Mouse (Mus musculus): ENCODE data around the gene Runx2. TPM values are rescaled to one million over a fixed set of nuclear protein-coding genes. Genes with fewer than 3 reads are reported as not detected.

Gene Runx2
- polyA plus RNA-seq, 1 experiment from 2014 or later: 1.4 TPM

DNA sequence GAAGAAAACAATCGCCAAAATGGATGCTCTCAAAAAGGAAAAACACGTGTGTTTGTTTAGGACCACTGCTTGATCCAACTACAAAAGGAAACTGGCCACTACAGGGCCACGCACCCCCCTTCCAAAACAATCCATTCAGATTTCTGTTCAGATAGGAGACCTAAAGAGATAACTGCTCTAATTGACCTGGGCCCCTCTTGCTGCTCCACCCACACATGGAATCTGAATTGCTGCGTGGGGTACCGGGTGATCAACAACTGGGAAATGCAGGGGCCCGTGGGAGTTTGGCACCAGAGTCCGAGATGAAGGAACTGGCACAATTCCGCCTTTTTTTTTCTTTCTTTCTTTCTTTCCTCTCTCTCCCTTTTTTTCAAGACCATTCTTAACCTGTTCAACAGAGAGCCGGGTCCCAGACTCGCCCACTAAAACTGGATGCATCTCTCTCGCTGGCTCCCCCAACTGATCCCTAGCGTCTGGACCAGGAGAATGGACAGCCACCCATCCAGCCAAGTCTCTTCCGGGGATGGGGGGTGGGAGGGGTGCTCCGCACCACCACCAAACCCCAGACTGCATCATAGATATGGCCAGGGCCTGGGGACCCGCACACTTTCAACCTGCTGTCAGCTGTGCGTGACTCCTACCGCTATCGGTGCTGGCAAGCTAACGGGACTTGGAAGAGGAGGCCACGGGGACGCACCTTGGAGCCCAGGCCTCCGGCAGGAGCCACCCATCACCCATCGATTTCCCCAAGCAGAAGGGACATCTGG lies 80.9 kb downstream of the Runx2 start:
- H3K4me2 ChIP-seq (ENCODE audit: low read depth): peak overlapping the region; percentile 93
- H3K27ac ChIP-seq (ENCODE audit: low read depth, low read length): no peak overlapping the region
- WGBS: under 1% methylated on average over 23 of the region's 23 CpGs
- peak overlapping the region; percentile 56 for H3K4me3 ChIP-seq (ENCODE audit: low read depth, low read length)
- no peak overlapping the region for H3K9ac ChIP-seq (ENCODE audit: low read length)
- DNase-seq (ENCODE audit: low spot score) (peak; percentile 38), ATAC-seq (ENCODE audit: insufficient read depth, low FRiP score, low TSS enrichment) (no peak)
- H3K36me3 ChIP-seq (ENCODE audit: control insufficient read depth, insufficient read depth, low read length): no peaks in the 10 kb centered on the region
- peaks cover 62% of the 10 kb centered on the region for H3K27me3 ChIP-seq (ENCODE audit: control insufficient read depth, insufficient read depth, low read length)
- H3K4me1 ChIP-seq (ENCODE audit: control insufficient read depth, insufficient read depth, low read length): peaks cover 12% of the 10 kb centered on the region
- H3K9me3 ChIP-seq (ENCODE audit: control insufficient read depth, low read length): no peaks in the 10 kb centered on the region

DNA sequence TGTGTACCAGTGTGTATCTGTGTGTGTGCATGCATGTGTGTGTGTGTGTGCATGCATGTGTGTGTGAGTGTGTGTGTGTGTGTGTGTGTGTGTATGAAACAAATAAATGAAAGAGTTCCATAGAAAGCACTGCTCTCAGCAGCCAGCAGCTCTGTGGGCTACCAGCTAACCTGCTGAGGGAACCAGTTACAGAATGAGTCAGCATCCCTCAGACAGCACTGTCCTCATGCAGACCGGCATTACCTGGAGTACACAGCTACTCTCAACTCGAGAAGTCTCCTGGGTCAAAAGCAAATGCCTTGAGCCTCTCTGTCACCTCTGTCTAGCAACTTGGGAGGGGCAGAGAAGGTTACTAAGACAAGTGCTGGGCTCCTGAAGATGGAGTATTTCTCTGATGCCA lies 86.1 kb downstream of the Runx2 start:
- no peak overlapping the region for H3K9ac ChIP-seq (ENCODE audit: low read length)
- ATAC-seq (ENCODE audit: insufficient read depth, low FRiP score, low TSS enrichment) (no peak), DNase-seq (ENCODE audit: low spot score) (no peak)
- H3K4me3 ChIP-seq (ENCODE audit: low read depth, low read length): no peak overlapping the region
- 0 out of 2 replicates have a peak, but pooled peaks cover under 1% of the 10 kb centered on the region for H3K4me1 ChIP-seq (ENCODE audit: control insufficient read depth, insufficient read depth, low read length)
- no peaks in the 10 kb centered on the region for H3K36me3 ChIP-seq (ENCODE audit: control insufficient read depth, insufficient read depth, low read length)
- no peak overlapping the region for H3K4me2 ChIP-seq (ENCODE audit: low read depth)
- H3K27ac ChIP-seq (ENCODE audit: low read depth, low read length): no peak overlapping the region
- WGBS: 57% methylated on average over 2 of the region's 2 CpGs
- H3K9me3 ChIP-seq (ENCODE audit: control insufficient read depth, low read length): no peaks in the 10 kb centered on the region
- H3K27me3 ChIP-seq (ENCODE audit: control insufficient read depth, insufficient read depth, low read length): peaks cover 13% of the 10 kb centered on the region

DNA sequence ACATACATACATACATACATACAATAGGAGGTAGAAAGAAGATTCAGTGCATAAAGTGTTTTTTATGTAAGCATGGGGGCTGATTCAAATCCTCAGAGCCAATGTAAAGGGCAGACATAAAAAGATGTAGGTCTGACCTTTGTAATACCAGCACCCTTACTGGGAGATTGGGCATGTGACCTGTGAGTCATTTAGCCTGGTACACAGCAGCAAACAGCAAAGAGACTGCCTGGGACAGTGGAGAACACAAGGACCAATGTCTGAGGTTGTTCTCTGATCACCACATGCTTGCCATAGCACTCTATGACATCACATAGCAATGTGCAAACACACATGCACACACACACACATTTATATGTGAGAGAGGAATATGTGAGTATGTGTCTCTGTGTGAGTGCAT lies 86.9 kb downstream of the Runx2 start:
- no peak overlapping the region for H3K9ac ChIP-seq (ENCODE audit: low read length)
- peaks cover 8% of the 10 kb centered on the region for H3K27me3 ChIP-seq (ENCODE audit: control insufficient read depth, insufficient read depth, low read length)
- H3K27ac ChIP-seq (ENCODE audit: low read depth, low read length): no peak overlapping the region
- H3K9me3 ChIP-seq (ENCODE audit: control insufficient read depth, low read length): no peaks in the 10 kb centered on the region
- no peak for DNase-seq (ENCODE audit: low spot score)
- ATAC-seq (ENCODE audit: insufficient read depth, low FRiP score, low TSS enrichment): no peak
- no peaks in the 10 kb centered on the region for H3K4me1 ChIP-seq (ENCODE audit: control insufficient read depth, insufficient read depth, low read length)
- no peaks in the 10 kb centered on the region for H3K36me3 ChIP-seq (ENCODE audit: control insufficient read depth, insufficient read depth, low read length)
- H3K4me3 ChIP-seq (ENCODE audit: low read depth, low read length): no peak overlapping the region
- H3K4me2 ChIP-seq (ENCODE audit: low read depth): no peak overlapping the region

DNA sequence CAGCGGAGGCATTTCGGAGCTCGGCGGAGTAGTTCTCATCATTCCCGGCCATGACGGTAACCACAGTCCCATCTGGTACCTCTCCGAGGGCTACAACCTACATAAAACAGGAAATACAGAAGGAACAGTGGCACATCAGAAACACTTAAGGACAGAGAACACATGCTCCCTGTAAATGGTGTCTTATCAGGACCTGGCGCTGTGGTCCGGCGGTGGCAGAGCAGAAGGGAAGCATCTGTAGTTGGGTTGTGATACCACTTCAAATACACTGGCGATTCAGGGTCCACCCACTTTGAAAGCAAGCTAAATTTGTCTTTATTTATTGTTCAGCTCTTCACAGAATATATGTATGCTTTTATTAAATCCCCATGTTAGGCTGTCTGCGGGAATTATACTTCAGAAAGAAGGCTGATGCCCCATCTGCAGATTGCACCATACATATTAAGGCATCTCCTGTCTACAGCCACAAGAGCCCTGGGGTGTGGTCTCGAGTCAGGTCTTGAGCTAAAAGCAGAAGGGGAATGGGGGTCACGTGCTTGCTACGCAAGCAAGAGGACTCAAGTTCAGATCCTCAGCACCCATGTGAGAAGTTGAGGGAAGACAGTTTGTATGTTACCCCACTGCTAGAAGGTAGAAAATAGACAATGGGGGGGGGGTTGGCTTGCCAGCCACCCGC lies 89.7 kb downstream of the Runx2 start:
- H3K4me1 ChIP-seq (ENCODE audit: control insufficient read depth, insufficient read depth, low read length): no peaks in the 10 kb centered on the region
- no peaks in the 10 kb centered on the region for H3K36me3 ChIP-seq (ENCODE audit: control insufficient read depth, insufficient read depth, low read length)
- no peak overlapping the region for H3K27ac ChIP-seq (ENCODE audit: low read depth, low read length)
- H3K9me3 ChIP-seq (ENCODE audit: control insufficient read depth, low read length): no peaks in the 10 kb centered on the region
- H3K4me3 ChIP-seq (ENCODE audit: low read depth, low read length): no peak overlapping the region
- 92% methylated on average over 16 of the region's 16 CpGs for WGBS
- H3K4me2 ChIP-seq (ENCODE audit: low read depth): no peak overlapping the region
- ATAC-seq (ENCODE audit: insufficient read depth, low FRiP score, low TSS enrichment): no peak
- no peak overlapping the region for H3K9ac ChIP-seq (ENCODE audit: low read length)
- H3K27me3 ChIP-seq (ENCODE audit: control insufficient read depth, insufficient read depth, low read length): no peaks in the 10 kb centered on the region
- no peak for DNase-seq (ENCODE audit: low spot score)

DNA sequence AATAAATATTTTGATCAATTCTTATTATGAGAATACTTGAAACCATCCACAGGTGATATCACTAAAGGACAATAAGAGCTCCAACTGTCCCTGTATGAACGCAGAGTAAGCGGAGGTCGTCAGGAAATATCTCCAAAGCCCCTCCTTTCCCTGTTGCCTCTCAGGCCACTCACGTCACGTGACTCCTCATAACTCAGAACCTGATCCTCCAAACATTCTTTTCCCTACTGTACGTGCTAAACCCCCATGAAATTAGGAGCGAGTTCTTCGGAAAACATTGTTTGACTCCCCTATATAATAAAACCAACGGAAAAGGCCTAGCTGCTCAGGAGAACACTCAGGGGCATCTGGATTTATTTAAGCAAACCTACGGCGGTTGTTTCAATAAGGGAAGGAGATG lies 90.3 kb downstream of the Runx2 start:
- no peak overlapping the region for H3K9ac ChIP-seq (ENCODE audit: low read length)
- no peak overlapping the region for H3K4me2 ChIP-seq (ENCODE audit: low read depth)
- no peak overlapping the region for H3K4me3 ChIP-seq (ENCODE audit: low read depth, low read length)
- H3K27me3 ChIP-seq (ENCODE audit: control insufficient read depth, insufficient read depth, low read length): no peaks in the 10 kb centered on the region
- WGBS: 86% methylated on average over 11 of the region's 11 CpGs
- no peaks in the 10 kb centered on the region for H3K9me3 ChIP-seq (ENCODE audit: control insufficient read depth, low read length)
- no peaks in the 10 kb centered on the region for H3K4me1 ChIP-seq (ENCODE audit: control insufficient read depth, insufficient read depth, low read length)
- no peak for DNase-seq (ENCODE audit: low spot score)
- no peaks in the 10 kb centered on the region for H3K36me3 ChIP-seq (ENCODE audit: control insufficient read depth, insufficient read depth, low read length)
- no peak overlapping the region for H3K27ac ChIP-seq (ENCODE audit: low read depth, low read length)
- ATAC-seq (ENCODE audit: insufficient read depth, low FRiP score, low TSS enrichment): no peak

DNA sequence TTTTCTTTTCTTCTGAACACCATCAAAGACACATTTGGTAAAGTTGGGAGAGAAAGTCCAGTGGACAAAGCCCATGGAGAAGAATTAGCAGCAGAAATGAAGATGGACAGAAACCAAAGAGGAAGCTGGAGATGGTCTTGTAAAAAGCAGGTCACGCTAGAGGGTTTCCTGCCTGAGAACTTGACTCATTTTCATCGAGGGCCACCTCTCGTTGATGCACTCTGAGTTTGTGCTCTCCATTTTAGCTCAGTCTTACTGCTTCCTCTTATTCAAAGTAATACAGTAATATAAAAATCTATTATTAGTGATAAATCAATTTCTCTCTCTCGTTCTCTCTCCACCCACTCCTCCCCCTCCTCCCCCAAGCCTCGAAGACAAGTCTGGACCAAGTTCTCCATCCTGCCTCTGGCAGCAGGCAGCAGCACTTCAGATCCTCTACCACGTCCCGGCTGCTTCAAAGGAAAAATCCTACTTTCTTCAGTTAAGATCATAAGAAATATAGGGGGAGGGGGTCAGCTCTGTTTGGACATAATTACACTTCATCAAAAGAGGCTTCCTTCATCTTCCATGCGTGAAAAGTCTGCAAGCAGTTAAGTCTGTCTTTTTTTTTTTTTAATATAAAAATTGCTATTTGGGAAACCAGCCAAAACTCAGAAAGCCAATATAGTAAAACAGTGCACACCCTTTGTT lies 92.3 kb downstream of the Runx2 start:
- no peak for DNase-seq (ENCODE audit: low spot score)
- ATAC-seq (ENCODE audit: insufficient read depth, low FRiP score, low TSS enrichment): no peak
- WGBS: 73% methylated on average over 8 of the region's 8 CpGs

DNA sequence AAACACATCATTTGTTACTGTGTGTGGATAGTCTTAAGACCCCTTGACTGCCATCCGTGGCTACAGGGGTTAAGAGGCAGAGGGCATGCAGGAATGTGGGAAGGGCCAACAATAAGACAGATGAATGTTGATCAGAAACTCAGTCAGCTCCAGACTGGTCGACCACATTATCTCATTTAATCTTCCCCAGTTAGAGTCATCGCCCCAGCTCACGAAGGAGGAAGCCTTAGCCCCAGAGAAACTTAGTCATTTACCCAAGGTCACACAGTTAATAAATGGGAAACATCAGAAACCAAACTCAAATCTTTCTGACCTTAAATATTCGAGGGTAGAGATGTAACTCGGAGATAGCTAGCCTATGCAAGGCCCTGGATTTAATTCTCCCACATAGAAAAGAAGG lies 96.0 kb downstream of the Runx2 start:
- Histone ChIP-seq H3K9me3 (ENCODE audit: control insufficient read depth, low read length) (no peaks in the 10 kb centered on the region), H3K27ac (ENCODE audit: low read depth, low read length) (no peak overlapping the region), H3K4me2 (ENCODE audit: low read depth) (no peak overlapping the region), H3K27me3 (ENCODE audit: control insufficient read depth, insufficient read depth, low read length) (no peaks in the 10 kb centered on the region), H3K36me3 (ENCODE audit: control insufficient read depth, insufficient read depth, low read length) (no peaks in the 10 kb centered on the region), H3K4me3 (ENCODE audit: low read depth, low read length) (no peak overlapping the region), H3K4me1 (ENCODE audit: control insufficient read depth, insufficient read depth, low read length) (peaks cover 7% of the 10 kb centered on the region; the same call in 1 of the 2 replicates), H3K9ac (ENCODE audit: low read length) (no peak overlapping the region)
- 79% methylated on average over 6 of the region's 6 CpGs for WGBS
- DNase-seq (ENCODE audit: low spot score): no peak
- no peak for ATAC-seq (ENCODE audit: insufficient read depth, low FRiP score, low TSS enrichment)

More for the DNA sequence above, 92.3 kb downstream of the Runx2 start:
- H3K9me3 ChIP-seq (ENCODE audit: control insufficient read depth, low read length): no peaks in the 10 kb centered on the region
- no peaks in the 10 kb centered on the region for H3K27me3 ChIP-seq (ENCODE audit: control insufficient read depth, insufficient read depth, low read length)
- H3K27ac ChIP-seq (ENCODE audit: low read depth, low read length): no peak overlapping the region
- H3K4me3 ChIP-seq (ENCODE audit: low read depth, low read length): no peak overlapping the region
- no peaks in the 10 kb centered on the region for H3K36me3 ChIP-seq (ENCODE audit: control insufficient read depth, insufficient read depth, low read length)
- H3K4me2 ChIP-seq (ENCODE audit: low read depth): no peak overlapping the region
- H3K4me1 ChIP-seq (ENCODE audit: control insufficient read depth, insufficient read depth, low read length): peaks cover 7% of the 10 kb centered on the region; the same call in 1 of the 2 replicates
- H3K9ac ChIP-seq (ENCODE audit: low read length): no peak overlapping the region

DNA sequence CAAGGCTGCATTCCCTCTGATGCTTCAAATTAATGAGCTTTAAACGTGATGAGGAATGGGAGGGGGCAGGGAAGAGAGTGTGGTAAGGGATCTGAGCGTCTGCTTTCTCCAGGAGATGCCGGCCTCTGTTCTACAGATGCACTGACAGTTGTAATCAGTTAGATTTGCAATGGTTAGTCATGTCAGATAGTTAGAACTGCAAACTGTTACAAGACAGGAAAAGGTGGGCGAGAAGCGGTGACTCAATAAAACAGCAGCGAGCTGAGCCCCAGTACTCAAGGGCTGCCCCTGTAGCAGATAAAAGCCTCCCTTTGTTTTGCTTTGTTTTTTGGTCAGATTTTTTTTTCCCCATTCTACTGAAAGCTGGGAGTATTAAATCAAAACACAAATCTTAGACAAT lies 96.6 kb downstream of the Runx2 start:
- H3K4me2 ChIP-seq (ENCODE audit: low read depth): no peak overlapping the region
- H3K9ac ChIP-seq (ENCODE audit: low read length): no peak overlapping the region
- 31% methylated on average over 6 of the region's 6 CpGs for WGBS
- H3K4me1 ChIP-seq (ENCODE audit: control insufficient read depth, insufficient read depth, low read length): peaks cover 7% of the 10 kb centered on the region; the same call in 1 of the 2 replicates
- H3K27ac ChIP-seq (ENCODE audit: low read depth, low read length): no peak overlapping the region
- ATAC-seq (ENCODE audit: insufficient read depth, low FRiP score, low TSS enrichment) (no peak), DNase-seq (ENCODE audit: low spot score) (no peak)
- H3K9me3 ChIP-seq (ENCODE audit: control insufficient read depth, low read length): no peaks in the 10 kb centered on the region
- no peaks in the 10 kb centered on the region for H3K36me3 ChIP-seq (ENCODE audit: control insufficient read depth, insufficient read depth, low read length)
- no peak overlapping the region for H3K4me3 ChIP-seq (ENCODE audit: low read depth, low read length)
- no peaks in the 10 kb centered on the region for H3K27me3 ChIP-seq (ENCODE audit: control insufficient read depth, insufficient read depth, low read length)

Measured in neural tube, embryonic 11.5 days (tissue).